Mouse (Mus musculus): ENCODE measurements at regions not wholly inside any gene's neighbourhood (a gene's known extent, or its start where the extent isn't known, plus 50 kb on each side); places are given as distances from the start of the nearest gene placed in this dataset.
A peak's percentile ranks its signal among the peaks of the same experiment; 100 is the strongest.

- DNase-seq (ENCODE audit: low spot score in 2 of 2) = peak in 1 of 2 experiments; percentile 16
- Histone ChIP-seq H3K4me3 (no peak overlapping the region), H3K27ac (peak overlapping the region; percentile 51; the same call in 1 of the 2 replicates)
- TF ChIP-seq CTCF (conservative IDR thresholded peaks at IDR 0.05) = no peak
Observed at GRCm38 (mm10) chr4:82029237-82029636, 586.6 kb upstream of the Mpdz start.

- no peak overlapping the region; the same call in 1 of the 2 replicates for H3K4me3 ChIP-seq
- TF ChIP-seq CTCF (conservative IDR thresholded peaks at IDR 0.05) = no peak
- 0 out of 2 replicates have a peak overlapping the region, but pooled peaks have one; percentile 10 for H3K27ac ChIP-seq
- peak in 1 of 2 experiments; percentile 20 for DNase-seq (ENCODE audit: low spot score in 2 of 2)
Observed at GRCm38 (mm10) chr4:82027447-82027881, 584.8 kb upstream of the Mpdz start.

DNA sequence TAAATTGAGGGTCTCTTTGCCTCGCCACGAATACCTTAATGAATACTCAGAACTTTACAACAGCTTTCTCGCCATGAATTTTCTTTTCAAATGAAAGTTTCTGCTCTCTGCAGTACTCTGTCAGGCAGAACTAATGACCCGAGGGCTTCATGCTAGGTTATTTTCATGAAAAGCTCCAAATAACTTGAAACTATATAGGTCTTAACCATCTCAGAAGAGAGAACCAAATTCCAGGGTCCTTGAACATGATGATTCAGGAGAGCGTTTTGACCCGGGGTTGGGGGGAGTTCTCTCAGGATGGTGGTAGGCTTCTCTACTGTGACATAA is 558.8 kb upstream of the Mpdz start:
- no peak for DNase-seq (ENCODE audit: low spot score in 2 of 2)
- H3K27ac ChIP-seq = no peak overlapping the region
- TF ChIP-seq CTCF (conservative IDR thresholded peaks at IDR 0.05) = no peak
- no peak overlapping the region for H3K4me3 ChIP-seq

DNA sequence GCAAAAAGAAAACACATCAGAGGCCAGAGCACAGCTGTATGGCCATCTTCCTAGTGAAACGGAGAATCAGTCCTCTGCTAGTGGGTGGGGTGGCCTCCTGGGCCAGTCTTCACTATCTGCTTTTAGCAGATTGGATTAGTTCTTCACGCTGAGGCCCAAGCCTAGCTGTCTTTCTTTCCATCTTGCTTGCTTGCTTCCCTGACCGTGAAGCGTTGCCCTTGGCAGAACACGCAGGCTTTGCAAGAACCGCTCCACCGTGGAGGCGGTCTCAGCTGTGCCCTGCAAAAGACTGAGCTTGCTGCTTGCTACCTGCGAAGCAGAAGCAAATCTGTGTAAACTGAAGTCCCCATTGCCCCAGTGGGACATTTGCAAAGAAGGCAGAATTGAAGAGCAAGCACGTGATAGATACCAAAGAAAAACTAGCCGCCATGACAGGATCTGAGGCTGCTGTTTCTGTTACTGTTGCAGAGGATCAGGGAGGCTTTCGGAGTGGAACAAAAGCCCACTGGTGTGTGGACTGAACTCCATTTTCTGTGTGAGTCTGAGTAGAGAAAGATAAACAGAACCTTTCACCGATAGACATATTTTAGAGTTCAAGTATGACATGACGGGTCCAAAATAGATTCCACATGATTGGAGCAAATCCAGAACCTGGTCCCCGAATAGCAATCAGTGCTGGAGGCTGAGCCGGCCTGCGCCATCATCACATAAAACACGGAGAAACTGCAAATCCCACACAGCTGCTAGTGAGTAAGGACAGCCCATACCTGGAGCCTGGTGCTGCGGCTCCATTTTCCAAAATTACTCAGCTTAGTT is 558.2 kb upstream of the Mpdz start:
- Histone ChIP-seq H3K4me3 (no peak overlapping the region), H3K27ac (no peak overlapping the region)
- TF ChIP-seq CTCF (conservative IDR thresholded peaks at IDR 0.05) = no peak
- DNase-seq (ENCODE audit: low spot score in 2 of 2) = no peak

DNA sequence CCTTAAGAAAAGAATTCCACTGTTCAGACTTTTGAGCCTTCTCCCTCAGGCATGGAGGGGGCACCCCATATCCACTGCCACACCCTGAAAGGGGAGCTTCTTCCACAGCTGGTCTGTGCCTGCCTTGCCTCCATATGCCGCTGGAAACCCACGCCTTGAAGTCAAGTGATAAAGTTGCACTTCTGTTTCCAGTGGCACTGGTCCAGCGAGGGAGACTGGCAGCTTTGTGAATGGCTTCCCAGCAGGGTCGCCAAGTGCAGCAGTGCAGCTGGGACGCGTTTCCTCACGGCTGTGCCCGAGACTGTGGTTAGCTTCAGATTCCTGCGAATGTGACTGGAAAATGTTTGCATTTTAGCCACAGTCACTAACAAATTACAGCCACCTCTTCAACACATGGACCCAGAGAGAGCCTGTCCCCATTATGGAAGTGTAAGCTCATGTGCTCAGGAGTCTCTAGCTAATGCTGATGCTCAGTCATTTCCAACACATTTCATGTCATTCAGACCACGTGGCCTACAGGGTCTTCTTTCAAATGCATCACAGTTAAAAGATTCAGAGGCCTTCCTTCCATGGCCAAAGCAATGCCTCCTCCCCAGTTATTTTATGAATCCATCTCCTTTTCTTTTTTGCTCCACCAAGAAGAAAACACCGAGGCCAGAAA is 557.2 kb upstream of the Mpdz start:
- no peak for TF ChIP-seq CTCF (conservative IDR thresholded peaks at IDR 0.05)
- H3K4me3 ChIP-seq = no peak overlapping the region
- peak; percentile 8 to 11 for DNase-seq (ENCODE audit: low spot score in 2 of 2)
- H3K27ac ChIP-seq = no peak overlapping the region

DNA sequence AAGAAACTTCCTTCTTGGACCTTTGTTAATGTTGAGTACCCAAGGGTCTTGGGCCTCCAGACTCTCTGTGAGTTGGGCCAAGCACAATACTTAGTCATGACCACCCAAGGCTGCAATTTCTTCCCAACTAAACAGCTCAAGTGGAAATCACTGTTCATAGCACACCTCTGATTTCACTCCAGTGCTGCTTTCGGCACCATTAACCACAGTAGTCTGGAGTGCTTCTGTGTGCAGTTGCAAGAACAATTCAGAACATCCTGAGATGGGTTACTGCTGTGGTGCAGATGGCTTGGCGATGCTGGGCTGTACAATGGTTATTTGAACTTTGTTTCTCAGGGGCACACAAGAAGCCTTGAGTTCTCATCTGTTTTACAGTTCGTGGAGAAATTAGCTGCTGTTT is 556.5 kb upstream of the Mpdz start:
- TF ChIP-seq CTCF (conservative IDR thresholded peaks at IDR 0.05) = no peak
- Histone ChIP-seq H3K27ac (no peak overlapping the region), H3K4me3 (no peak overlapping the region)
- no peak for DNase-seq (ENCODE audit: low spot score in 2 of 2)

DNA sequence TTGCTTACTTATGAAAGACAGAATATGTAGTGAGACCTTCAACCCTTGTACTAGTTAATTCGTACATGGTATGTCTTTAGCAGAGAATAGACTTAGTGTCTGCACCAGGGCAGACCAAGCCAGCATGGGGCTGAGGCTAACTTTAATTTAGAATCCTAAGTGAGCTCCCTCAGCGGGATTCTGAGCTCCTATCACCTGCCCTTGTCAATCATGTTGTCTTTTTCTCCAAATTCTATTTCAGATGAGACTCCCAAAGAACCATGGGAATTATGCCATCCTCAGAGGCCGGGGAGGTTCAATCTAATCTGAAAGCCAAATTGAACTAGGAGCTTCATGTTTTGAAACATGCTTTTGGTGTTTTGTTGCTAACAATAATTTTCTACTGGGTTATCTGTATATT is 553.8 kb upstream of the Mpdz start:
- no peak overlapping the region for H3K4me3 ChIP-seq
- H3K27ac ChIP-seq = no peak overlapping the region
- no peak for DNase-seq (ENCODE audit: low spot score in 2 of 2)
- TF ChIP-seq CTCF (conservative IDR thresholded peaks at IDR 0.05) = no peak

GRCm38 (mm10) chr4:81995243-81995642 is 552.6 kb upstream of the Mpdz start:
- no peak overlapping the region for H3K27ac ChIP-seq
- DNase-seq (ENCODE audit: low spot score in 2 of 2) = no peak
- no peak overlapping the region for H3K4me3 ChIP-seq
- no peak for TF ChIP-seq CTCF (conservative IDR thresholded peaks at IDR 0.05)

GRCm38 (mm10) chr4:81988796-81989195 is 546.2 kb upstream of the Mpdz start:
- Histone ChIP-seq H3K27ac (no peak overlapping the region), H3K4me3 (no peak overlapping the region)
- no peak for TF ChIP-seq CTCF (conservative IDR thresholded peaks at IDR 0.05)
- no peak for DNase-seq (ENCODE audit: low spot score in 2 of 2)

GRCm38 (mm10) chr4:81986616-81987015 is 544.0 kb upstream of the Mpdz start:
- TF ChIP-seq CTCF (conservative IDR thresholded peaks at IDR 0.05) = no peak
- DNase-seq (ENCODE audit: low spot score in 2 of 2) = no peak
- Histone ChIP-seq H3K27ac (no peak overlapping the region), H3K4me3 (no peak overlapping the region)

- no peak overlapping the region for H3K27ac ChIP-seq
- DNase-seq (ENCODE audit: low spot score in 2 of 2) = peak in 1 of 2 experiments; percentile 10
- H3K4me3 ChIP-seq = no peak overlapping the region
- no peak for TF ChIP-seq CTCF (conservative IDR thresholded peaks at IDR 0.05)
Observed at GRCm38 (mm10) chr4:81981811-81982210, 539.2 kb upstream of the Mpdz start.

- no peak for DNase-seq (ENCODE audit: low spot score in 2 of 2)
- H3K27ac ChIP-seq = no peak overlapping the region
- TF ChIP-seq CTCF (conservative IDR thresholded peaks at IDR 0.05) = no peak
- no peak overlapping the region for H3K4me3 ChIP-seq
Observed at GRCm38 (mm10) chr4:81970472-81970871, 527.9 kb upstream of the Mpdz start.

GRCm38 (mm10) chr4:81969621-81970115 is 527.1 kb upstream of the Mpdz start:
- no peak for TF ChIP-seq CTCF (conservative IDR thresholded peaks at IDR 0.05)
- DNase-seq (ENCODE audit: low spot score in 2 of 2) = no peak
- H3K27ac ChIP-seq = no peak overlapping the region
- H3K4me3 ChIP-seq = no peak overlapping the region
